Mouse (Mus musculus): ENCODE results near the gene Mrps30. TPM values are rescaled to one million over a fixed set of nuclear protein-coding genes. Genes with fewer than 3 reads are reported as not detected.
A peak's percentile ranks its signal among the peaks of the same experiment; 100 is the strongest.

The Mrps30 gene
- polyA plus RNA-seq, 1 experiment from 2014 or later = 38.4 TPM

GRCm38 (mm10) chr13:118380381-118380780 lies 6.7 kb downstream of the Mrps30 start:
- H3K4me2 ChIP-seq (ENCODE audit: low read depth, low read length) = no peak overlapping the region
- H3K4me1 ChIP-seq (ENCODE audit: control insufficient read depth, insufficient read depth, low read length) = no peaks in the 10 kb centered on the region
- no peaks in the 10 kb centered on the region for H3K9me3 ChIP-seq (replicated peaks; ENCODE audit: control insufficient read depth, low read length)
- ATAC-seq (replicated peaks; ENCODE audit: extremely low read depth, insufficient read depth, low FRiP score) = no peak
- H3K27me3 ChIP-seq (ENCODE audit: control insufficient read depth, insufficient read depth, low read length) = no peaks in the 10 kb centered on the region
- no peak overlapping the region for H3K27ac ChIP-seq (ENCODE audit: low read length)
- WGBS = 64% methylated on average over 10 of the region's 10 CpGs
- no peak overlapping the region for H3K9ac ChIP-seq (ENCODE audit: low read length)
- H3K36me3 ChIP-seq (ENCODE audit: control insufficient read depth, insufficient read depth) = peaks cover 46% of the 10 kb centered on the region
- H3K4me3 ChIP-seq (ENCODE audit: low read length) = no peak overlapping the region

- no peak overlapping the region for H3K27ac ChIP-seq (ENCODE audit: low read length)
- WGBS = 74% methylated on average over 1 of the region's 1 CpGs
- H3K36me3 ChIP-seq (ENCODE audit: control insufficient read depth, insufficient read depth) = peaks cover 39% of the 10 kb centered on the region
- no peaks in the 10 kb centered on the region for H3K27me3 ChIP-seq (ENCODE audit: control insufficient read depth, insufficient read depth, low read length)
- H3K4me1 ChIP-seq (ENCODE audit: control insufficient read depth, insufficient read depth, low read length) = no peaks in the 10 kb centered on the region
- no peak overlapping the region for H3K9ac ChIP-seq (ENCODE audit: low read length)
- no peaks in the 10 kb centered on the region for H3K9me3 ChIP-seq (replicated peaks; ENCODE audit: control insufficient read depth, low read length)
- H3K4me3 ChIP-seq (ENCODE audit: low read length) = no peak overlapping the region
- ATAC-seq (replicated peaks; ENCODE audit: extremely low read depth, insufficient read depth, low FRiP score) = no peak
- no peak overlapping the region for H3K4me2 ChIP-seq (ENCODE audit: low read depth, low read length)
Measured at GRCm38 (mm10) chr13:118379155-118379554, 7.9 kb downstream of the Mrps30 start.

GRCm38 (mm10) chr13:118372871-118373270 lies 14.2 kb downstream of the Mrps30 start:
- Histone ChIP-seq H3K36me3 (ENCODE audit: control insufficient read depth, insufficient read depth) (peaks cover 4% of the 10 kb centered on the region; the same call in 1 of the 2 replicates), H3K4me3 (ENCODE audit: low read length) (no peak overlapping the region), H3K27me3 (ENCODE audit: control insufficient read depth, insufficient read depth, low read length) (no peaks in the 10 kb centered on the region), H3K4me2 (ENCODE audit: low read depth, low read length) (no peak overlapping the region), H3K27ac (ENCODE audit: low read length) (no peak overlapping the region), H3K4me1 (ENCODE audit: control insufficient read depth, insufficient read depth, low read length) (no peaks in the 10 kb centered on the region), H3K9ac (ENCODE audit: low read length) (no peak overlapping the region), H3K9me3 (replicated peaks; ENCODE audit: control insufficient read depth, low read length) (no peaks in the 10 kb centered on the region)
- ATAC-seq (replicated peaks; ENCODE audit: extremely low read depth, insufficient read depth, low FRiP score) = no peak
- WGBS = 51% methylated on average over 4 of the region's 4 CpGs

- Histone ChIP-seq H3K9me3 (replicated peaks; ENCODE audit: control insufficient read depth, low read length) (no peaks in the 10 kb centered on the region), H3K4me3 (ENCODE audit: low read length) (no peak overlapping the region), H3K36me3 (ENCODE audit: control insufficient read depth, insufficient read depth) (no peaks in the 10 kb centered on the region), H3K9ac (ENCODE audit: low read length) (no peak overlapping the region), H3K27me3 (ENCODE audit: control insufficient read depth, insufficient read depth, low read length) (no peaks in the 10 kb centered on the region), H3K4me1 (ENCODE audit: control insufficient read depth, insufficient read depth, low read length) (no peaks in the 10 kb centered on the region), H3K4me2 (ENCODE audit: low read depth, low read length) (no peak overlapping the region), H3K27ac (ENCODE audit: low read length) (no peak overlapping the region)
- ATAC-seq (replicated peaks; ENCODE audit: extremely low read depth, insufficient read depth, low FRiP score) = no peak
- WGBS = 65% methylated on average over 1 of the region's 1 CpGs
Measured at GRCm38 (mm10) chr13:118365774-118366173, 21.3 kb downstream of the Mrps30 start.

- no peaks in the 10 kb centered on the region for H3K9me3 ChIP-seq (replicated peaks; ENCODE audit: control insufficient read depth, low read length)
- WGBS = 83% methylated on average over 6 of the region's 6 CpGs
- H3K9ac ChIP-seq (ENCODE audit: low read length) = no peak overlapping the region
- ATAC-seq (replicated peaks; ENCODE audit: extremely low read depth, insufficient read depth, low FRiP score) = no peak
- no peak overlapping the region for H3K27ac ChIP-seq (ENCODE audit: low read length)
- H3K4me3 ChIP-seq (ENCODE audit: low read length) = no peak overlapping the region
- no peaks in the 10 kb centered on the region for H3K36me3 ChIP-seq (ENCODE audit: control insufficient read depth, insufficient read depth)
- H3K4me2 ChIP-seq (ENCODE audit: low read depth, low read length) = no peak overlapping the region
- no peaks in the 10 kb centered on the region for H3K4me1 ChIP-seq (ENCODE audit: control insufficient read depth, insufficient read depth, low read length)
- H3K27me3 ChIP-seq (ENCODE audit: control insufficient read depth, insufficient read depth, low read length) = no peaks in the 10 kb centered on the region
Measured at GRCm38 (mm10) chr13:118363342-118363741, 23.7 kb downstream of the Mrps30 start.

- WGBS = 83% methylated on average over 10 of the region's 10 CpGs
- Histone ChIP-seq H3K4me1 (ENCODE audit: control insufficient read depth, insufficient read depth, low read length) (no peaks in the 10 kb centered on the region), H3K27ac (ENCODE audit: low read length) (no peak overlapping the region), H3K4me3 (ENCODE audit: low read length) (no peak overlapping the region), H3K4me2 (ENCODE audit: low read depth, low read length) (no peak overlapping the region), H3K27me3 (ENCODE audit: control insufficient read depth, insufficient read depth, low read length) (no peaks in the 10 kb centered on the region), H3K36me3 (ENCODE audit: control insufficient read depth, insufficient read depth) (no peaks in the 10 kb centered on the region), H3K9me3 (replicated peaks; ENCODE audit: control insufficient read depth, low read length) (no peaks in the 10 kb centered on the region), H3K9ac (ENCODE audit: low read length) (no peak overlapping the region)
- no peak for ATAC-seq (replicated peaks; ENCODE audit: extremely low read depth, insufficient read depth, low FRiP score)
Measured at GRCm38 (mm10) chr13:118350870-118351269, 36.2 kb downstream of the Mrps30 start.

GRCm38 (mm10) chr13:118350257-118350656 lies 36.8 kb downstream of the Mrps30 start:
- no peaks in the 10 kb centered on the region for H3K4me1 ChIP-seq (ENCODE audit: control insufficient read depth, insufficient read depth, low read length)
- no peaks in the 10 kb centered on the region for H3K9me3 ChIP-seq (replicated peaks; ENCODE audit: control insufficient read depth, low read length)
- no peak overlapping the region for H3K4me3 ChIP-seq (ENCODE audit: low read length)
- no peak overlapping the region for H3K27ac ChIP-seq (ENCODE audit: low read length)
- no peaks in the 10 kb centered on the region for H3K36me3 ChIP-seq (ENCODE audit: control insufficient read depth, insufficient read depth)
- no peak for ATAC-seq (replicated peaks; ENCODE audit: extremely low read depth, insufficient read depth, low FRiP score)
- H3K4me2 ChIP-seq (ENCODE audit: low read depth, low read length) = peak overlapping the region; percentile 49; the same call in 1 of the 2 replicates
- no peaks in the 10 kb centered on the region for H3K27me3 ChIP-seq (ENCODE audit: control insufficient read depth, insufficient read depth, low read length)
- WGBS = 18% methylated on average over 10 of the region's 10 CpGs
- no peak overlapping the region for H3K9ac ChIP-seq (ENCODE audit: low read length)

Other genes starting within 250 kb of the Mrps30 start
- 0.75 and 0.76 TPM in 2 replicates for gene B430218F22Rik, start 622 bp downstream of the Mrps30 start, polyA plus RNA-seq (2015; fragmentation: Nextera tagmentation; extraction: Ambion mirVana)

Measured in heart, embryonic 16.5 days (tissue).